Mouse (Mus musculus): Measurements from ENCODE around the gene Rnls. TPM values are rescaled to one million over a fixed set of nuclear protein-coding genes. Genes with fewer than 3 reads are reported as not detected.
A peak's percentile ranks its signal among the peaks of the same experiment; 100 is the strongest.

Rnls gene
- polyA plus RNA-seq, 1 experiment from 2014 or later: 6.3 TPM

Small RNA genes lying within 50 kb of the gene (microRNA-seq; reads per million reads assigned to microRNA genes)
- gene Mir3970: 4.1 reads per million, percentile 22 among the genes with 10 or more reads in this experiment

Other genes starting within 250 kb of the Rnls start
- not detected in 2 replicates for gene Lipo4, start 125.5 kb upstream of the Rnls start, polyA plus RNA-seq (2015; fragmentation: Nextera tagmentation; extraction: Ambion mirVana)
- not detected in 2 replicates for gene Gm8978, start 233.0 kb upstream of the Rnls start, polyA plus RNA-seq (2015; fragmentation: Nextera tagmentation; extraction: Ambion mirVana)